Mouse (Mus musculus): ENCODE results near the gene Mettl21c. TPM values are rescaled to one million over a fixed set of nuclear protein-coding genes. Genes with fewer than 3 reads are reported as not detected.
"Not testable (repeated sequence)": the region's sequence is repeated elsewhere in the genome, so short reads cannot be mapped to it uniquely, and the experiment has no call there.

Gene Mettl21c
- not detected in 2 replicates for total RNA-seq (2015; ENCODE audit: low replicate concordance)
- 0.14 TPM in 1 of 2 replicates, not detected in the other for total RNA-seq (2017; ENCODE audit: low replicate concordance)

DNA sequence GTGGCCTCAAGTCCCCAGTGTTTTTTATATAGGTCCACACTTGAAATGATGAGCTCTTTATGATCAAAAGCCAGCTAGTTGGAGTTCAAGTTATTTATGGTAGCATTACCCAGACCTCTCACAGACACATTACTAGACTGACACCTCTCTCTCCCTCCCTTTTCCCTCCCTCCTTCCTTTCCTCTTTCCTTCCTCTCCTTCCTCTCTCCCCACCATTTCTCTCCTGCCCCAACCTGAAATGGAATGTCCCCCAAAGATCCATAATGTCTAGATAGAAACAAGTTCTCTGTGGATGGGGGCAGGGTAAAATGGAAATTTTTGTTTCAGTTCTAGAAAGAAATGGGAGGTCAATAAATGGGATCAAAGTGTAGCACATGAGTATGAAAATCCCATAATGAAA lies at the start of gene Mettl21c:
Mettl21c (minus strand) TSS at position 101 of the 400 bp plus-strand sequence.
- ATAC-seq (replicated peaks; ENCODE audit: low FRiP score, poor library complexity, severe bottlenecking) = no peak

DNA sequence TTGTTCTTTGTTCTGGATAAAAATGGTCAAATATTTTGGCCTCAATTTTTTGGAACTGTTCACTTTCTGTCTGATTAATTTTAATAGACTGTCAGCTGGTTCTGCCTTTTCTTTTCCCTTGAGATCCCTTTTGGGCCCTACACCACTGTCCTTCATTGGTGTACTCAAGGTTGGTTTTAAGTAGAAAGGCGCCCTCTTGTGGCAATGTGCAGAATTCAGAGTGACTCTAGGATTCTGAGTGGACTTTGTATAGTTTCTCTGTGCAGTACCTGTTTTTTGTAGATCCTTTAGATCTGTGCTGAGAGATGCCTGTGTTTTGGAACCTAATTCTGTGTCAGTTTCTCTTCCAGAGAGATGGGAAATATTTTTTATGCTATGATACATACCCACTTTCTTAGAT lies 44.8 kb upstream of the Mettl21c start:
- no peak; the same call in 1 of the 2 replicates for ATAC-seq (replicated peaks; ENCODE audit: low FRiP score, poor library complexity, severe bottlenecking)

DNA sequence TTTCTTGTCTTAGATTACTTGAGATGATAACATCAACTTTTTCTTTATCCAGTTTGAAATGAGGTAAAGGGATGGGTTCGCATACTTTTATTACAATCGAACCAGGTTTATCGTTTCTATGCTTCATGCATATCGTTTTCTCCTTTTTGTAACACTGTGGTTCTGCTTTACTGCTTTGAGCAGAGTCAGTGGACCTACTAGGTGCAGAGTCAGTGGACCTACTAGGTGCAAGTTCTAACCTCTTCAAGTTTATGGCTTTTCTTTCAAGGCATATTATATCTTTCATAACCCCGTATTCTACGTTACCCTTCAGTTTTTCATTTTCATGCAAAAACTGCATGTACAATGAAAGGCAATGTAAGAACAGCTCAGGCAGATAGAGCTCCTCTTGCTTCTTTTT lies 43.6 kb upstream of the Mettl21c start:
- no peak for ATAC-seq (replicated peaks; ENCODE audit: low FRiP score, poor library complexity, severe bottlenecking)

DNA sequence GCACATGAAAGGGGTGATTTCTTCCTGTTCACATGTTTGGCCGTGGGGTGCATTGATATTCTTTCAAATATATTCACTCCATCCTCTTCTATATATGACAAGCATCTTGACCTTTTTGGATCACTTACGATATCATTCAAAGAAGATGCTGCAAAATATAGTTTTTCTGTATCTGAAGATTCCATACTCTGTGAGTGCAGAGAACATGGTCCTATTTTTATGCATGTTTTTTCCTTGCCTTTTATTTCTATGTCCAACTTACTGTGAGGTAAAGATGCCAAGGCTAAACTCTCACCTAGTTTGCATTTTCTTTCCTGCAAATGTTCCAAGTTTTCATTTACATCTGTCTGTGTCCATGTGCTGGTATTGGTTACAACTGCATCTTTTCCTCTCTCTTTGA lies 42.0 kb upstream of the Mettl21c start, which contains the start of gene Gm8251:
Gm8251 (minus strand) TSS at position 101 of the 400 bp plus-strand sequence.
- ATAC-seq (replicated peaks; ENCODE audit: low FRiP score, poor library complexity, severe bottlenecking) = no peak

- ATAC-seq (replicated peaks; ENCODE audit: low FRiP score, poor library complexity, severe bottlenecking) = no peak
These were observed 38.0 kb upstream of the Mettl21c start for GRCm38 (mm10) chr1:44057805-44058204.

DNA sequence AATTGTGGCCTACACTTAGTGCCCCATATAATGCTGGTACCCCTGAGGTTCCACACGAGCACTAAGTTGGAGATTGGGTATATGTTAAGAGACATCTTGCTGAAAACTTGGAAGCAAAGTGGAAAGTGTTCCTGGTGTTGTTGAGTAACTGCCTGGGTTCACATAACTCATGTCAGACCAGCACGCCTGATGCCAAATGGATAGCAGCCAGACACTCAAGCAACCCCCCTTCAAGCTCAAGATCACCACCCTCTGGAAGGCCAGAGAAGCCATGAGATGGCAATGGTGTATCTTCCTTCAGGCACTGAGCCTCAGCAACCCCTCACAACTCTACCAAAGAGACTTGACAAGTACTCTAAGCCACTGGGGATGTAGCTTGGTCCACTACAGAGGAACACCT lies 26.7 kb upstream of the Mettl21c start:
- ATAC-seq (replicated peaks; ENCODE audit: low FRiP score, poor library complexity, severe bottlenecking) = no peak

GRCm38 (mm10) chr1:44045689-44046088 lies 25.9 kb upstream of the Mettl21c start:
- ATAC-seq (replicated peaks; ENCODE audit: low FRiP score, poor library complexity, severe bottlenecking) = not testable (repeated sequence)

DNA sequence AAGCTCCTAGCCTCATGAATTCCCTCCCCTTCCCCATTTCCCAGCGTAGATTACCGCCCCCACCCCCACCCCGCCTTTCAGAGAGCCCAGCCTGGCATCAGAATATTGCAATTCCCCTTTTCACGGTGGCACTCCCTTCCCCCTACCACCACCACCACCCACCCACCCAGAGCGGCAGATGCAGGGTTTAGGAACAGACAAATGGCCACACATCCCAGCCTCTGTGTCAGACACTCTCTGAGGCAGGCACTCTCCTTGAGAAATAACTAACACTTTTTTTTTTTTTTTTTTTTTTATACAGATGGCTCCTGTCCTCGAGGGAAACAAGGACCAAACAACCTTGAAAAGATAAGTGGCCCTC lies 22.7 kb upstream of the Mettl21c start:
- no peak for ATAC-seq (replicated peaks; ENCODE audit: low FRiP score, poor library complexity, severe bottlenecking)

- peak; percentile 65 for ATAC-seq (replicated peaks; ENCODE audit: low FRiP score, poor library complexity, severe bottlenecking)
These were observed 22.1 kb upstream of the Mettl21c start for GRCm38 (mm10) chr1:44041797-44042554.

DNA sequence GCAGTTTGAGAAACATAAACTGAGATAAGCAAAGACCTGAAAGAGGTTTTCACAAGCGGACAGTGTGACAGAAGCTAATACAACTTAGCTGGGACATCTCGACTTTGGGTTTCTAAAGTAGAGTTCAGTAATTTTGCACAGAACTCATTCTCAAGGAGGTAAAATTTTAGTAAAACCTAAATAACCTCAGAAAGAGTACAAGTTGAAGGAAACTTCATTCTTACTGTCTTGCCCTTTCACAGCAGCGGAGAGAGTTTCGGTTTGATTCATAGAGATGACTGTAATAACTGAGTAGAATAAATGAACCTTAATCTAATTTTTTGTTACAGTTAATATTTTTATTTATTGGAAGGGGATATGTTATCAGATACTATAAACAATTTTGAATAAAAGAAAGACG lies 13.1 kb upstream of the Mettl21c start:
- no peak for ATAC-seq (replicated peaks; ENCODE audit: low FRiP score, poor library complexity, severe bottlenecking)

- ATAC-seq (replicated peaks; ENCODE audit: low FRiP score, poor library complexity, severe bottlenecking) = no peak
These were observed 12.4 kb upstream of the Mettl21c start for GRCm38 (mm10) chr1:44032213-44032612.

DNA sequence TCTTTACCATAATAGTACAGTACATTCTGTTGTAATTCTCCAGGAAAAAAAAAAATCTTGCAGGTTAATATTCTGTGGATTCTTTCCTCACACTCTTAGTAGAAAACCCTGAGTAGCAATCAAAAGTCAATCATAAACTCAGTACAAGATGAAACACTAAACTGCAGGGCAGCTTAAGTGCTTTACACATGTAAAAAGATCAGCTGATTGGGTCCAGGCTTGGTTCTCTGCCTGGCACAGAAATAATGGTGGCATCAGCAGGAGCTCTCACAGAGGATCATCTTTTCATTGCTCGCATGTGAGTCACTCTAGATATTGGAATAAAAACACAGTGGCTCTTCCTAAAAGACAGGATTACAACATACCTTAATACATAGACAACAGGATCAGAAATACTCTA lies 7.8 kb upstream of the Mettl21c start:
- ATAC-seq (replicated peaks; ENCODE audit: low FRiP score, poor library complexity, severe bottlenecking) = no peak

DNA sequence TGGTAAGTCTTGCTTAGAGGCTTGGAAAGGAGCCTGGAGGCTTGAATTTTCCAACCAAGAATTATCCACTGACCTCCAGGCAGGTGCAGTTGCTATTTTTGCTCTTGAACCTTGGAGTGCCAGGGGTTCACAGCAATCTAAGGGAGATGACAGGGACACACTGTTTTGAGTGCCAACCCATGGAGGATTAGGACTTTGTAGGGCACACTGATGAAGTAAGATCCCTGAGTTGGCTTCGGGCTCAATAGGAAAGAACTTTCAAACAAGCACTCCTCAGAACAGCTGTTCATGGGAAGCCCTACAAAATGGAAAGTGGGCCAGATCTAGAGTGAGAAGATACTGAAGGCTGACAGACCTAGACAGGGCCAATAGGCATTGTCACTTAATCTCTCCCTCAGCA lies 2.8 kb upstream of the Mettl21c start:
- no peak for ATAC-seq (replicated peaks; ENCODE audit: low FRiP score, poor library complexity, severe bottlenecking)

GRCm38 (mm10) chr1:44015556-44015955 lies 4.3 kb downstream of the Mettl21c start:
- no peak for ATAC-seq (replicated peaks; ENCODE audit: low FRiP score, poor library complexity, severe bottlenecking)

- ATAC-seq (replicated peaks; ENCODE audit: low FRiP score, poor library complexity, severe bottlenecking) = no peak
These were observed 15.3 kb downstream of the Mettl21c start for GRCm38 (mm10) chr1:44004513-44004912.

GRCm38 (mm10) chr1:43996914-43997589 lies 22.8 kb downstream of the Mettl21c start:
- ATAC-seq (replicated peaks; ENCODE audit: low FRiP score, poor library complexity, severe bottlenecking) = no peak

DNA sequence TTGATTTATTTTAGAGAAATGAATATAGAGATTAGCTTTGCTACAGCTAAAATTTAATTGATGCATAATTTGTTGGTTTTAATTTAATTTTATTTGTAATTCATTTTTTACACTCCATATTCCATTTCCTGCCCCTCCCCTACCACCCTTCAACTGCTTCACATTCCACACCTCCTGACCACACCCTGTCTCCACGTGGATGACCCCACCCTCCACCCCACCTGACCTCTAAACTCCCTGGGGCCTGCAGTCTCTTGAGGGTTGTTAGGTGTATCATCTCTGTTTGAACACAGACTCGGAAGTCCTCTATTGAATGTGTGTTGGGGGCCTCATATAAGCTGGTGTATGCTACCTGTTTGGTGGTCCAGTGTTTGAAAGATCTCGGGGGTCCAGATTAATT lies 48.7 kb downstream of the Mettl21c start:
- ATAC-seq (replicated peaks; ENCODE audit: low FRiP score, poor library complexity, severe bottlenecking) = no peak

- ATAC-seq (replicated peaks; ENCODE audit: low FRiP score, poor library complexity, severe bottlenecking) = no peak
These were observed 50.5 kb downstream of the Mettl21c start for GRCm38 (mm10) chr1:43969361-43969760.

DNA sequence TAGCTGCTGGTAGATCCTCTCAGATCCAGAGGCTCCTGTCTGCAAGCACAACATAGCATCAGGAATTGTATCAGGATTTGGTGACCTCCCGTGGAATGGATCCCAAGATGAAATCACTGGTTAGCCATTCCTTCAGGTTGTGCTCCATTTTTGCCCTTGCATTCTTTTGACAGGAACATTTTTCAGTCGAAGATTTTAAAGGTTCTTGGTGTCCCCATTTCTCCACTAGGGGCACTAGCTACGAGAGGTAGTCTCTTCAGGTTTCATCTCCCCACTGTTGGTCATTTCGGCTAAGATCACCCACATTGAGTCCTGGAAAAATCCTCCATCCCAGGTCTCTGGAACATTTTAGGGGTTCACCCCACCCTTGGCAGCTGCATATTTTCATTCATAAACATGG lies 53.1 kb downstream of the Mettl21c start:
- no peak for ATAC-seq (replicated peaks; ENCODE audit: low FRiP score, poor library complexity, severe bottlenecking)

DNA sequence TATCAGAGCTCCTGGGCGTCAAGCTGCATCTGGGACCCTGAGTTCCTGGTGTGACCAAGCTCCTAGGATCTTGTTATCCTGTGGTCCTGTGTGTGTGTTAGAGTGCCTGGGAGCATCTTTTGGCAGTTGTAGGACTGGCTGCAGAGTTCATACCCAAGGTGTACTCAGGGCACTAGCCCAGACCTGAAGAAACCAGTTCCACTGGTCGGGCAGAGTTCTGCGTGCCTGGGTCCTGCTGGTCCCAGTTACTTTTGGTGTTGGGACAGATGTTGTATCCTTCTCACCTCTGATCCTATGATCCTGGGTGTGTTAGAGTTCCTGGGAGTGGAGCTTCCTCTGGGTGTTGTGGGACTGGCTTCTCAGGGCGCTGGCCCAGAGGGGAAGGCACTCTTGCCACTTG lies 55.5 kb downstream of the Mettl21c start:
- ATAC-seq (replicated peaks; ENCODE audit: low FRiP score, poor library complexity, severe bottlenecking) = no peak
